Mouse (Mus musculus) Patski (cell line): ENCODE results near the gene Ppp5c. TPM values are rescaled to one million over a fixed set of nuclear protein-coding genes. Genes with fewer than 3 reads are reported as not detected.

Experiments used
- ATAC-seq: fragments of 100-300 bp; one replicate; pipeline ENCODE4 v1.8.0; 2021
- CTCF ChIA-PET: fragments of 350-600 bp; sonication (Branson Sonifier 250); formaldehyde crosslinking; loops from one replicate; lab custom pipeline; 2022; ENCODE audit warnings: inconsistent platforms; lab: Charles Lee
- POLR2A ChIA-PET: fragments of 350-600 bp; sonication (Branson Sonifier 250); formaldehyde crosslinking; loops from one replicate; lab custom pipeline; 2022; ENCODE audit warnings: antibody characterized with exemption, inconsistent platforms; lab: Charles Lee
- DNase-seq: peaks from one replicate; pipeline ENCODE4 v3.0.0-alpha.2; 2011; ENCODE audit warnings: low read depth, low spot score
- H3K27me3 ChIP-seq: fragments of 371-371 bp; one replicate; pipeline ENCODE4 v1.5.1; 2021
- CTCF ChIP-seq: fragments of 100-300 bp; IDR thresholded peaks from one replicate; pipeline ENCODE4 v1.5.1; 2021
- in situ Hi-C: fragments of 300-500 bp; cut with MboI; formaldehyde crosslinking; loops from 3 replicates; pipeline ENCODE4 v1.11.1; 2018; ENCODE audit warnings: low pct_unique_long_range_greater_than_20kb, mixed read lengths
- polyA plus RNA-seq: library from polyadenylated mRNA; unstranded; gene quantifications from one replicate; pipeline ENCODE4 v1.2.3, GENCODE M21; 2021

The Ppp5c gene
- polyA plus RNA-seq, 1 experiment from 2014 or later: 106 TPM

DNA sequence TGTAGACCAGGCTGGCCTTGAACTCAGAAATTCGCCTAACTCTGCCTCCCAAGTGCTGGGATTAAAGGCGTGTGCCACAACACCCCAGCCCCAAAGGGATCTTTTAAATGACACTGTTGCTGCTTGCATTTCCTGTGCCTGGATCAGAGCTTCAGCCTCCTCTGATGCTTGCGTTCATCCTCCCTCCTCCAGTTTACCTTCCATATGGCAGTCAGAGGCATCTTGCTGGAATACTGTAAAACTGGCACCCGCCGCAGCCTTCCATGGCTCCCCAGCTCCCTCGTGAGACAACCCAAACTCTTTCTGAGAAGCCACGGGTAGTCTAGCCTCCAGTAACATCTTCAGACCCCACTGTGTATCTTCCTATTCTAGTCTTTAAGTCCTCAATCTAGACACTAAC is 1.2 kb upstream of the Ppp5c start:
- POLR2A ChIA-PET: no interaction called here

DNA sequence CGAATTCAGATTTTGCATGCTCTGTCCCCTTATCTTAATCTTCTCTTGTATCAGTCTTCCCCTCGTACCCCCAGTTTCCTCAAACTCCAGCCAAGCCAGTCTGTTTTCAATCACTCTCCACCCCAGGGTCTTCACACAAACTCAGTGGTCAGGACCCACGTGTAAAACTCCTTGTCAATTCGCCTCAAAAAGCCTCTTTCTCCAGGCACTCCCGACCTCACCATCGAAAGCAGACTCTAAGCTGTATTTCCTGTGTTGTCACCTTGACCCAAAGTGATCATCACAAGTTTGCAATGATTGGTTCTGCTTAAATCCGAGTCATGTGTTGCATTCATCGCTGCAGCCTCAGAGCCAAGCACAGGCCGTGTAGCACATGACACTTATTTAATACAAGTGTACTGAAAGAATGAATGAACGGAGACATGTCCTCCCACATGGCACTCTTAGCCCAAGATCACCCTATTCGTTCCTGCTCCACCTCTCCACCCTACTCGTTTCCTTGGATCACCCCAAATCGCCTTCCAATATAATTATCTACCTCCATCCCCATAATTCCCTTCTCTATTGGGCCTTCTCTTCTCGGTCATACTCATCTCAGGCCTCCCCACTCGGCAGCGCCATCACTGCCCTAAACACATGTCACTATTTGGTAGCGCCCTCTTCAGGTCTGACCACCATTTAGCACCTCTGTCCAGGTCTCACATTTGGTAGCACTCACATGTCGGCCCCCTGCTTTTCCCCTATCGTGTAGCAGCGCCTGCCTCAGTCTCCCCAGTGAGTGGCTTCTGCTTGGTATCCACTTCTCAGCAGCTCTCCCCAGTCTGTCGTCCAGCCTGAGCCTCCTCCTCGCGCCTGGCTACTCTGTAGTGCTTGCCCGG is 775 bp downstream of the Ppp5c start:
- peak; percentile 86 for ATAC-seq
- peak; percentile 53 for DNase-seq
- in situ Hi-C loops: no loop called here

More for the DNA sequence above, 1.2 kb upstream of the Ppp5c start:
- CTCF ChIA-PET: interaction anchor here (0.9 to 1.3 kb wide), 4 partner anchors 22 to 96 kb away, joined by 3 to 4 read pairs (median 4); no protein-coding TSS in a partner anchor
- no peaks in the 10 kb centered on the region for H3K27me3 ChIP-seq
- in situ Hi-C loops: no loop called here
- no peak for TF ChIP-seq CTCF
- no peak for ATAC-seq
- no peak for DNase-seq

DNA sequence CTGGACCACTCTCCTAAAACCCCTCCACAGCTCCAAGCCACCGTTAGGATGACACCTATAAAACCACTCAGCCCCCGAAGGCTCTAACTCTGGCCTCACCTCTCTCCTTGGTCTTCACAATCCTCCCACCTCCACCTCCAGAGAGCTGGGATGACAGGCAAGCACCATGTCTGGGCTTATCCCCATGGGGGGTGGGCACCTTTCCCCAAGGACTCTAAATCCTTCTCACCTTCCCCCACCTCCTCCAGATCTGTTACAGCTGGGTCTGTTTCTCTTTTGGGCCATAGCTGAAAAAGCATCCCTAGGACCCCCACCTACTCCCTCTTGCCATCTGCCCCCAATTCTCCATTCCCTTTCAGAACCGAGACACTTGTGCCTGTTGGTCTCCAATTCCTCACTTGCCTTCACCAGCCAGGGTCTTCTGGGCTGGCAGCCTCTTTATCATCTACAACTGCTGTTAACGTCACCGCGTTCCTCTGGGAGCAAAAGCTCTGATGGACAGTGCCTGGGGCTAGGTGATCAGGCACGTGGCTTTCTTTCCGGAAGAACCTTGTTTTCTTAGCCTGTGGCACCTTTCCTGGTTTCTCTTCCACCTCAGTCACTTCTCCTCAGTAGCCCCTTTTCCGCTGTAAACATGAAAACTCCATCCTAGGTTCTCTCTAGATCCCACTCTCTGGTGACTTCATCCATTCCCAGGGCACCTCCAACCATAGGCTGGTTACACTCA is 1.7 kb downstream of the Ppp5c start:
- H3K27me3 ChIP-seq: no peaks in the 10 kb centered on the region
- in situ Hi-C loops: no loop called here
- ATAC-seq (no peak), DNase-seq (no peak)
- ChIA-PET POLR2A (interaction anchor here (1.0 to 1.4 kb wide), 2 partner anchors 10 to 25 kb away, joined by 3 to 4 read pairs; no protein-coding TSS in a partner anchor), CTCF (interaction anchor here (1.0 to 3.7 kb wide), 5 partner anchors 18 to 52 kb away, joined by 3 to 26 read pairs (median 4); no protein-coding TSS in a partner anchor)
- no peak for TF ChIP-seq CTCF

More for the DNA sequence above, 775 bp downstream of the Ppp5c start:
- TF ChIP-seq CTCF: no peak
- no peaks in the 10 kb centered on the region for H3K27me3 ChIP-seq
- ChIA-PET CTCF (interaction anchor here (0.9 to 3.7 kb wide), 4 partner anchors 10 to 78 kb away, joined by 3 to 26 read pairs (median 4); no protein-coding TSS in a partner anchor), POLR2A (interaction anchor here (1.0 to 1.4 kb wide), 2 partner anchors 11 to 26 kb away, joined by 3 to 4 read pairs; no protein-coding TSS in a partner anchor)

DNA sequence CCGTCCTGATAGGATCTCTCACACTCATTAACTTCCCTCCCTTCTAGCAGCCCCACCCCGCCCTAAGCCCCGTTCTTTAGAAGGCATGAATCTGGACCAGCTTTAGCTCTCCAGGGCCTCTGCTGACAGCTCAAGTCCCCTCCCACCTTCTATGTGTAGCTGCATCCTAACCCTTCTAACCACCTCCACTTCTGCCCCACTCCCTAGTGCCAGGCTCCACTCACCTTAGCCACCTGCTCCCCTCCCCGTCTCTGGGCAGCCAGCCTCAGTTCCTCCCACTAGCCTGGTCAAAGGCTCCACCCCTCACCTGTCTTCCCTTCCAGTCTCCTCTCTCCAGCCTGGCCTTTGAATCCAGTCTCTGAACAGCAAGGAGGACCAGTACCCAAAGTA is 2.2 kb downstream of the Ppp5c start:
- DNase-seq (no peak), ATAC-seq (no peak)
- no peak for TF ChIP-seq CTCF
- ChIA-PET POLR2A (interaction anchor here (1.4 kb wide), 1 partner anchor 9 kb away, joined by 4 read pairs; no protein-coding TSS in a partner anchor), CTCF (interaction anchor here (1.0 to 3.7 kb wide), 5 partner anchors 18 to 52 kb away, joined by 3 to 26 read pairs (median 4); no protein-coding TSS in a partner anchor)
- in situ Hi-C loops: no loop called here
- H3K27me3 ChIP-seq: no peaks in the 10 kb centered on the region

DNA sequence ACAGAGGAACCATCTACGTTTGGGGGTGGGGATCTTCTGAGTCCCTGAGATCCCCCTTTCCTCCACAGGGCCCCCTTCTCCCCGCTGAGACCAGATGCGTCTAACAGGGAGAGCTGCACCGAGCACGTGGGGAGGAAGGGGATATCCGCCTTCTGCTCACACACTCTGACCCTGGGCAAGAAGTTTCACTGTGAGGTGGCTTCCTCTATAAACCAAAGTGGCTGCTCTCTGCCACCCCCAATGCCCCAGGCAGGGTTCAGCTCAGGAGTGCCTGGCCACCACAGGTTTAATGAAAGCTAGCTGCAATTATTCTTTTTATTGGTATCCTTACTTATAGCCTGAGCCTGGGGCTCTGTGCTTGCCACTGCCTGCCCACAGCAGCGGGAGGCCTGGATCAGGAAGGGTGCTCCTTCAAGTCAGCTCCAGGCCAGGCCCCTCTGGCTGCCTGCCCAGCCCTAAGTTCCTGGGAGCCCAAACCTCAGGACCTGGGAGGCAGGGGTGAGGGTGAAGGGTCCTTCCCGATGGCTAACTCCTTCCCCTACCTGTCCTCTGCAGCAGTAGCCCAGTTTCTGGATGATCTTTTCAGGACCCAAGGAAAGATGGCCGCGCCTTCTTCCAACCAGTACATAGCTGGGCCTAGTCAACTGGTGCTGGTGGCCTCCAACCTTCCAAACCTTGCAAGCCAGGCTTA is 2.8 kb downstream of the Ppp5c start:
- DNase-seq (peak; percentile 20), ATAC-seq (no peak)
- CTCF ChIA-PET: interaction anchor here (1.2 to 3.7 kb wide), 3 partner anchors 17 to 35 kb away, joined by 4 to 26 read pairs (median 5); no protein-coding TSS in a partner anchor
- no peak for TF ChIP-seq CTCF
- POLR2A ChIA-PET: interaction anchor here (1.3 kb wide), 1 partner anchor 24 kb away, joined by 3 read pairs; no protein-coding TSS in a partner anchor
- H3K27me3 ChIP-seq: no peaks in the 10 kb centered on the region
- in situ Hi-C loops: no loop called here

DNA sequence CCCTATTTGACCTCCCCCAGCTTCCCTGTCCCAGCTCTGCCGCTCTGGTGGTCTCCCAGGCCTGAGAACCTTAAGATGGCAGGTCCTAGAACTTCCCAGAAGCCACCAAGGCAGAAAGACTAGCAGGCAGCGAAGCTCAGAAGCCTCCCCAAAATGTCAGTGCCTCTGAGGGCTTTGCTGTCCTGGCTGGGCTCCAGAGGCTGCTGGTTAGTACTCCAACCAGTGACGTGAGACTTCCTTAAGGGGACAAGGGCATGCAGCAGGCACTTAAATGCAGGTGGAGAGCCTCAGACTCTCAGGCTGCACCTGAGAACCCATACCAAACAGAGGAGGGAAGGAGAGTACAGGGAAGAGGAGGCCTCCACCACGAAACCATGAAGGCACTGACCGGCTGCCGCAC is 3.6 kb downstream of the Ppp5c start:
- TF ChIP-seq CTCF: no peak
- in situ Hi-C loops: no loop called here
- no peaks in the 10 kb centered on the region for H3K27me3 ChIP-seq
- ChIA-PET CTCF (interaction anchor here (0.7 to 3.7 kb wide), 4 partner anchors 17 to 36 kb away, joined by 3 to 26 read pairs (median 5); no protein-coding TSS in a partner anchor), POLR2A (interaction anchor here (1.3 kb wide), 1 partner anchor 23 kb away, joined by 3 read pairs; no protein-coding TSS in a partner anchor)
- ATAC-seq: no peak
- no peak for DNase-seq

DNA sequence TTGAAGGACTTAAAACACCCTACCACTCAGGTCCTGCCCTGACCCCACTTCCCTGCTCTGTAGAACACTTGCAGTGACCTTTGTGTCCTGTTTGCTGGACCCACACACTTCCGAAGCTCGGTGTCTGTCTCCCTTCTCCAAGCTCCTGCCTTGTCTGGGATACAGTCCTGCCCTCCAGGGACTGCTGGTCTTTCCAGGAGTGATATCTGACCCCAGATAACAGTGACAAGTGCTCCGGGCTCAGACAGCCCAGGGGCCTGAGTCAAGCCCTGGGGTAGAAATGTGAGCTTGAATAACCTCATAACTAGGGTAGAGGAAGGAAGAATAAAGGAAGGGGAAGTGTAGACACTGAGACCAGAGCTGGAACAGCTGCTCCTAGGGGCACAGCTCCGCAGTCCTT is 4.0 kb downstream of the Ppp5c start:
- ATAC-seq: no peak
- POLR2A ChIA-PET: interaction anchor here (1.3 kb wide), 1 partner anchor 23 kb away, joined by 3 read pairs; no protein-coding TSS in a partner anchor
- no peak for DNase-seq
- in situ Hi-C loops: no loop called here
- CTCF ChIA-PET: interaction anchor here (0.7 to 3.7 kb wide), 3 partner anchors 16 to 27 kb away, joined by 3 to 26 read pairs (median 5); no protein-coding TSS in a partner anchor
- H3K27me3 ChIP-seq: no peaks in the 10 kb centered on the region
- no peak for TF ChIP-seq CTCF

DNA sequence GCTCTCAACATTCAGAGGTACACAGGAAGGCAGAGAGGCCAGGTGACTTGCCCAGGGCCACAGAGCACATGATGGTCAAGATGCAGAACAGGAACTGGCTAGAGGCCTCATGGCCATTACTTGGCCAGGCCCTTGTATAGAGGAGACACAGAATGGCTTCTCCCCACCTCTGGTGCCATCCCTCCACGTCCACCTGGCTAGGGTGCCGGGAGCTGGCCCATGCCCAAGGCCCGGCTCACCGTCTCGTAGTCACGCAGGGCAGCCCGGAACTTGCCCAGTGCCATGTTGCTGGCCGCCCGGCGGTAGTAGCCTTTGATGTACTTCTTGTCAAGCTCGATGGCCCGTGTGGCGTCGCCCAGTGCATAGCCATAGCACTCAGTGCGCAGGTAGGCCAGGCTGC is 5.5 kb downstream of the Ppp5c start:
- ChIA-PET CTCF (interaction anchor here (1.3 to 2.3 kb wide), 3 partner anchors 15 to 89 kb away, joined by 3 to 6 read pairs (median 5); no protein-coding TSS in a partner anchor), POLR2A (no interaction called here)
- in situ Hi-C loops: no loop called here
- DNase-seq (no peak), ATAC-seq (no peak)
- no peaks in the 10 kb centered on the region for H3K27me3 ChIP-seq
- TF ChIP-seq CTCF: no peak

DNA sequence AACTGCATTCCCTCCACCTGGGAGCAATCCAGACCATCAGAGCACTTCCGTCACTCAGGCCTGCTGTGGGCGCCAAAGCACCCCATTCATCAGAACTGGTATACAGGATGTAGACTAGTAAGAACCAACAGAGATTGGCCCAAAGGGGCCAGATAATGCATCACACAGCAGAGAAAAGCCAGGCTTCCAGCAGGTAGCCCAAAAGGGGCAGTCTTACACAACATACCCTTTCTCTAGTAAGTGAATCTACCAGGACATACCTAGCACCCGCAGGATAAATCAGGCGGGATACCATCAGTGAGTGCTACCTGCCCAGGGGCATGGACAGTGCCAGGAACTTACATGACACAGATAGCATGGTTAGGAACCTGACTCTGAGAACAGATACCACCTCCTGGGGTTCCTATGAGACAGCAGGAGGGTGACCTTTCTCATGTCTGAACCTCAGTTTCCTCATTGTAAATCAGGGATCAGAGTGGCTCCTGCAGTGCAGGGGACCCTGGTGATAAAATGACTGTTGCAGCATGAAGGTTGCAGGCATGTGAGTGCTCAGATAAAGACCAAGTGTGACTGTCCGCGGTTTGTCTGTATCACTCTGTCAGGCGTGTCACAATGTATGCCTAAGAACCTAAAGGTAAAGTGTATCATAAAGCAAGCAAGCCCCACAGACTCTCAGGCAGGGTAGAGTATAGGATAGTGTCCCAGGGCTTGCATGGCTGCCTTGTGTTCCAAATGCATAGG is 8.1 kb downstream of the Ppp5c start:
- ATAC-seq (no peak), DNase-seq (no peak)
- in situ Hi-C loops: no loop called here
- ChIA-PET POLR2A (no interaction called here), CTCF (no interaction called here)
- no peak for TF ChIP-seq CTCF
- no peaks in the 10 kb centered on the region for H3K27me3 ChIP-seq
